Mouse (Mus musculus): ENCODE data around the gene Fnbp1.

- peak; percentile 81; the same call in 1 of the 2 replicates for TF ChIP-seq POLR2A (IDR thresholded peaks at IDR 0.05; ENCODE audit: borderline replicate concordance, extremely low read depth, insufficient read depth, insufficient read length, poor library complexity, severe bottlenecking)
- TF ChIP-seq CTCF (IDR thresholded peaks at IDR 0.05; ENCODE audit: borderline replicate concordance, extremely low read depth, insufficient read depth, insufficient read length) = no peak
Measured at GRCm38 (mm10) chr2:31151892-31152812, 10.3 kb upstream of the Fnbp1 start, which contains the start of gene Gpr107.

All from brain, embryonic 14.5 days (tissue).